Mouse (Mus musculus) stomach, postnatal 0 days (tissue): Measurements from ENCODE around the gene Ube2ql1.

Experiments
- CTCF ChIP-seq: IDR thresholded peaks from 2 replicates; pipeline ENCODE4 v1.5.1; 2016; ENCODE audit warnings: antibody characterized with exemption, low read depth, mild to moderate bottlenecking, moderate library complexity
- EP300 ChIP-seq: optimal IDR thresholded peaks from 2 replicates; pipeline ENCODE3; 2016; ENCODE audit warnings: antibody characterized with exemption

DNA sequence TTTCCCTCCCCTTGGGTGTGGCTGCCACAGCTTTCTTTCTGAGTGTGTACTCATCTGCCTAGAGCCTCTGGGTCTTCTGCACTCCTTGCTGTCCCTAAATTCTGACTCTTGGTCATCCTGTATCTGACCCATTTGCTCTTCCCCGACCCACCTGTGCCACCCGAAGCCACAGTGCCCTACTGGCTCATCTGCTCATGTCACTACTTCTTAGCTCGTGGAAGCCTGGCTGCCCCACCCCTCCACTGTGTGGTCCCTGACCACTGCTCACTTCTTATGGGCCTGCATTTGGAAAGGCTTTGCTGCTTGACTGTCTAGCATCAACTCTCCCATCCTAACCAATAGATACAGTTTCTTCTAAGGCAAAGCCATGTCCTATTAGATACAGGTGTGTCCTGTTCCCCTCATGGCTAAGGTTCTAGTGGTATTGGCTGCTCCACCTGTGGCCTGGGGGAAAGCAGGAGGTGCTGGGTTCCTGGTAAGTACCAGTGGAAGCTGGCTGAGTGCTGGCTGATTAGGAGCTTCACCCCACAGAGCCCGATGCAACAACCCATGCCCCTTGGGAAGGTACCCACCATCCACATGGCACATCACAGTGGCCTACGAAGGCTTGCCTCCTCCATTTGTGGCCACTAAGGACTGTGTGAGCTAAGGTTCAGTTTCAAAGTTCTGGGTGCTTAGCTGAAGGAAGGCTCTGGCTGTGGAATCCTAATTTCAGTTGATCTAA, 66.3 kb downstream of the Ube2ql1 start:
- TF ChIP-seq CTCF (no peak), EP300 (no peak)
